Mouse (Mus musculus): ENCODE results near the gene Iqgap3.

- TF ChIP-seq CTCF (IDR thresholded peaks at IDR 0.05; ENCODE audit: control insufficient read depth, insufficient read depth, insufficient replicate concordance, low read depth, low read length), result no peak
- TF ChIP-seq POLR2A (IDR thresholded peaks at IDR 0.05; ENCODE audit: control insufficient read depth, low read depth, low read length), result no peak
Measured at GRCm38 (mm10) chr3:88166056-88166455, 84.3 kb downstream of the Iqgap3 start.
